Mouse (Mus musculus) R1 (cell line): ENCODE measurements at regions not wholly inside any gene's neighbourhood (a gene's known extent, or its start where the extent isn't known, plus 50 kb on each side); places are given as distances from the start of the nearest gene placed in this dataset.

Experiments
- DNase-seq: peaks from one replicate; pipeline ENCODE4 v3.0.0-alpha.2; 2018; ENCODE audit warnings: low read depth, low spot score

DNA sequence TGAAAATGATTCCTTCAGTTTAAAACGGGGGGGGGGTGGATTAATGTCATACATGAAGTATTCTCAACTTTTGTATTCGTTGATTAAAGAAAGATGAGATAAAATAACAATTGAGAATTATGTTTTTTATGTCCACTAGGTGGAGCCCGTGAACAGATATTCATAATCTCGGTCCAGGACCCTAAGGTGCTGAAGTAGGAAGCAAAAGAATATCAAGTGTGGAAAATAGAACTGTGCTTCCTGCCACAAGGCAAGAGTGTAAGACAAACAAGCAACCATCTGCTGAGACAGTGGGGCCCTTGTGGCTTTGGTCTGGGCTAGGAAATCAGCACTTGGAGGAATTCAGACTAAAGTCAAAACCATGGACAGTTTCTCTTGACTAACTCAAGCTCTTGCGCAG, 50.9 kb upstream of the Kap start:
- peak; percentile 35 for DNase-seq

DNA sequence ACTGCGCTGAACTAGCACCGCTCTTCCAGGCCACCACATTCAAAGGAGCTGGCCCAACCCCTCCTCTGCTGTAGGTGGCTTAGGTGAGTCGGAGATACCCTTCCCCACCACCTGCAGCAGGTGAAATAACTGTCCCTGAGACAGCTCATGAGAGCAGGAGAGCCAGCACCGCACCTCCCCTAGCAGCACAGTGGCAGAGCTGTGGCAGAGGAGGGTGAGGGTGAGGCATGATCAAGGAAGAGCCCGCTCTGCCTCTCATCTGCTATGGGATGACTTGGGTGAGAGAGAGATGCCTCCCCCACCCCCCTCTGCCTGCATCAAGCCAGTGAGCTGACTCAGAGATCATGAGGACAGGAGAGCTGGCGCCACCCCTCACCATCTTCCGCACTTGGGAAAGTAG, 81.1 kb upstream of the Kap start:
- no peak for DNase-seq

- DNase-seq: no peak
Measured at GRCm38 (mm10) chr6:133935671-133936070, 82.1 kb upstream of the Kap start.

DNA sequence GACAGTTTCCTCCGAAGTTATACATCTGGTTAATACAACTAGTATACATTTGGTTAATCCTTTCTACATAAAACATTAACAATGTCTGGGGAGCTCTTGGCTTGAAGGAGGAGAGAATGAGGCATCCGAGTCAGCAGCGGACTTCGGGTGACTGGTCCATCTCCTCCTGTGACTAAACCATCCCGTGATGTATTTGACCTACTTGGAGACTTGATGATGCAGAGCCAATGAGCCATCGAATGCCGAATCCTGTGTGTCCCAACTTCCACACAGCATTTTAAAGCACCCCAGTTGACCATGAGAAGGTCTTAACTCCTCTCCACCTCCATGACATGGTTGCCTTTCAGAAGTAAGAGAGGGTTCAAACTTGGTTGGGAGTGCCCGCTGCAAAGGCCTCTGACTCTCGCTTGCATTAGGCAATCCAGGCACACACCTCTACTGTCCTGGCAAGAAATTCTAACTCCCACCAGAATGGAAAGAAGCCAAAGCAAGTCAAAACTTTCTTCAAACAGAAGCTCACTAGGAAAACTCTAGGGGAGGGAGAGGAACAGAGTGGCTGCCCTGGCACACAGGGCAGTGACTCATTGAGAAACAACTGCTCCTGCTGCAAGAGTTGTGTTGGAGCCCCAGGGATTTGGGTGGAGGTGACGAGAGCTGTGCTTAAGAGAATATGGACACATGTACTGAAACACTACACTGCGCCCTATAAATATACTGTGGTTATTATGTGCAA, 75.4 kb upstream of the Etv6 start:
- DNase-seq: no peak

DNA sequence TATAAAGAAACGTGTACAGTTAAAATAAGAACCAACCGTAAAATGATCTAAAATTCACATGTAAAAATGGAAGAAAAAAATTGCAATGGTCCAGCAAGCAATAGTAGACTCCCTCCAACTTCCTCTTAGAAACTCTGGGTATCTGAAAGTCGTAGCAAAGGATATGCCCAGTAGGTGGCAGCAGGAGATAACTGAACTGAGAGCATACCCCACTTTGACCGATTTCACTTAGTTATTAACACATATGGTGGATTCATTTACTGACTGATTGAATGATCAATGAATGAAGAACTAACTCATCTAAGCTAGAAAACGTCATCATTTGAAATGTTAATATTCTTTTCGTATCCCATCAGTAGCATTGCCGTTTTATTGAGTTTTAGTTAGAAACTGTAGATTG, 74.8 kb upstream of the Etv6 start:
- peak; percentile 70 for DNase-seq

DNA sequence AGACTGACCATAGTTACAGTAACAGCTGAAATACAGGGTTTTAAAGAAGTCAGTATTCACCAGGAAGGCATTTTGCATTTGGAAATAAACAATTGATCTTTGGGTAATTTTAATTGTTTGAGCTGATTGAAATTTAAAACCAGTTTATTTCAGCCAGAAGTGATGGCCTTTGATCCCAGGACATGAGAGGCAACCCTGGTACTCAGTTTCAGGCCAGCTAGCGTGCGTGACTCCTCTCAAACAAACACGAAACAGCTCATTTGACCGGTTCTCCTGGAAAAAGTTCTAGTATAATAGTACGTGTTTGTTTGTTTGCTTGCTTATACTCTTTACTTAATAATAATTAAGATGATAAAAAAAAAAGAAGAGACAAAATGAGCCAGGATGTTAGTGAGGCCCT, 72.9 kb upstream of the Etv6 start:
- no peak for DNase-seq

DNA sequence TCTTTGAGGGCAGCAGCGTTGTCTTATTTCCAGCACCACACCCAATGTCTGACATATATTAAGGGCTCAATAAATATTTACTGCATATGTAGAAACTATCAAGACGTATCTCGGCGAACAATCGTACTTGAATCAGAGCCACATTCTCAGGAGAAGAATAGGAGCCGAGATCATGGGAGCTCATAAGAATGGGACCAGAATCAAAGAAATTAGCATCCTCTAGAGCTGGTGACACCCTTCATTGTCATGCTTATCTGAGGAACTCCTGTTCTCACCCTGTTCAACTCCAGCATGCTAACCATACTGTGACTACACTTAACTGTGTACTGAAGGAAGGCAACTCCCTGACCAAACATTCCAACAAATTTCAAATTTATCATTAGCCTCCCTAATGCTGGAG, 72.2 kb upstream of the Etv6 start:
- DNase-seq: peak; percentile 89

DNA sequence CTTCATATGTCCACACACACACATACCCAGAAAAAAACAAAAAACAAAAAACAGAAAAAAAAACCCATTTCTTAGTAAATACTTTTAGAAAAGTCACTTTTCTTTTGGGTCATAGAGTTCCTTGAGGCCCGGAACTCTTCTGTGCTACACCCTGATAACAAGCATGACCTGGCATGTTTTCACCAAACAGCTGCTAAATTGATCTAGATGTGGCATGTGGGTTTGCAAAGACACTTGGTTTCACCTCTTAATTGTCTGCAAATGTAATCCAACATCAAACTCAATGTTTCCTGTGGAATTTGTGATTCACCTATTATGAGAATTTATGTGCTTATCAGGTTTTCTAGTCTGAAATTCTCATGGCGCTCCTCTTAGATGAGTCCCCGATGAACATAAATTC, 68.2 kb upstream of the Etv6 start:
- no peak for DNase-seq

DNA sequence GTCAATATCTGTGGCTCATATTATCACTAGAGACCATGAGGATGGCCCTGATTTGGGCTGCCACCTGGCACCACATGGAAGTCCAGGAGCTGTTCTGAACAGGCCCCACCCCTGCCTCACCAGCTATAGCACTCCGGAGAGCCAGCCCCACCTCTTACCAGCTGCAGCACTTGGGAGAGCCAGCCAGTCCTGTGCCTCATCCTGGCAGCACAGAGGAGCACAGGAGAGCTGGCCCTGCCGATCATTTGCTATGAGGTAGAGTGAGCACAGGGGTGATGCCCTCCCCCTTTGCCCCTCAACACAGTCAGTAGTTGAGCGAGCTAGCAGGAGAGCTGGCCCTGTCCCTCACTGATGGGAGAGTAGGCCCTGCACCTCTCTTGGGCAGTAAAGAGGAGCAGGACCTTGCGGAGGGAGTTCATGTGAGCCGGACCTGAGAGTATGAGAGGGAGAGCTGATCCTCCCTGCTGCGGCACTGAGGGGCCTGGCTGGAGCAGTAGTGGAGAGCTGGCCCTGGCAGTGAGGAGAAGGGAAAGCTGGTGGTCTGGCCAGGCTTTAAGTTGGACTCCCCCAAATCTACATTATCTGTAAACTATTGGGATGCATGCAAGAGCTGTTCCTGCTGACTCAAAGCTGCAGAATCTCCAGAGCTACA, 63.3 kb upstream of the Etv6 start:
- no peak for DNase-seq

DNA sequence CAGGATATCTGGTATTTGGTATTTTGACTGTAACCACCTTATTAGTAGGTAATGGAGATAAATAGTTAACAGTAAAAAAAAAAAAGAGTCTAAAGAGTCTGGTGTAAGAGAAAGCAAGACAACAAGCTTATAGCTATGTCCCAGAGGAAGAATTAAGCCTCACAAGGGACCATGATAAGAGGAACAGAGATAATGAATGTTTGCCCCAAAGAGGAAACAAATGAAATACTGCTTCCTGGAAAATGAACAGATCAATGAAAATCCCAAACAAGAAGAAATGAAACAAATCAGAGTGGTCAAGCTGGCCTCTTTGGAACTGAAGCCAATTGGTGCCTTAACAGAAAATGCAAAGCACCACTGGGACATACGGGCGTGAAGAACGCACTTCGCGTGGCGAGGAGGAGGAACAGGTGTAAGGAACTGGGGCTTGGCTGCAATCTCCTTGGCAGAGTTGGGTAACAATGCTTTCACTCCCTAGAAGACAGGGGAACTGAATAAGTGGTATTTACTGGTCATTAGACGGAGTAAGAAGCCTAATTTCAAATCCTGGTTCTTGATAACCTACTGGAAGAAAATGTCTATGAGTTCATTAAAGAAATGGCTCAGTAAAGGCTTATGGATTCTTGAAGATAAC, 62.2 kb upstream of the Etv6 start:
- DNase-seq: no peak

DNA sequence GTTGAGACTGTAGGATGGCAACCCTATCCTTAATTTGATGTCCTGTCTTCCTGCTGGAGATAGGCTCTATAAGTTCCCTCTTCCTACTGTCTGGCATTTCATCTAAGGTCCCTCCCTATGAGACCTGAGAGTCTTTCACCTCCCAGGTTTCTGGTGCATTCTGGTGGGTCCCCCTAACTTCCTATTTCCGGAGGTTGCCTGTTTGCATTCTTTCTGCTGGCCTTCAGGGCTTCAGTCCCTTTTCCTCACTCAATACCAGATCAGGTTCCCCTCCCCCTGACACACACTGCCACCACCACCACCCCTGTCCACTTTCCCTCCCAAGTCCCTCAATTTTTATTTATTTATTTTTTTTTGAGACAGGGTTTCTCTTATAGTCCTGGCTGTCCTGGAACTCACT, 59.5 kb upstream of the Etv6 start:
- DNase-seq: no peak

DNA sequence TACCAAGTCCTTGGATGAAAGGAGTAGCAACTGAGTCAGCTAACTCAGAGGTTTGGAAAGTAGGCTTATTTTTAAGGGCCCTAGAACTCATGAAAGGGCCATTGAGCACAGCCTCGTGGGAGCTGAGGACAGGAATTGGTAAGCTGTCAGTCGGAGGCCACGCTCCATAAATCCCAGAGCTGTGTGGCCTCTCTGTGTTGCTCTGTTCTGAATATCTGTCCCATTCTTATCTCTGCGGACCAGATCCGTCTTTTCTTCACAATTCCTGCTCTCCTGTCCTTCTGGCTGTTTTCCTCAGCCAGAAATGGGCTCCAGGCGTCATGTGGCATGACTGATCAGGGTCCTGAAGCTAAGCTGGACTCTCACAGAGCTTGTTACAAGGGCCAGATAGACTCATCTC, 58.6 kb upstream of the Etv6 start:
- no peak for DNase-seq

DNA sequence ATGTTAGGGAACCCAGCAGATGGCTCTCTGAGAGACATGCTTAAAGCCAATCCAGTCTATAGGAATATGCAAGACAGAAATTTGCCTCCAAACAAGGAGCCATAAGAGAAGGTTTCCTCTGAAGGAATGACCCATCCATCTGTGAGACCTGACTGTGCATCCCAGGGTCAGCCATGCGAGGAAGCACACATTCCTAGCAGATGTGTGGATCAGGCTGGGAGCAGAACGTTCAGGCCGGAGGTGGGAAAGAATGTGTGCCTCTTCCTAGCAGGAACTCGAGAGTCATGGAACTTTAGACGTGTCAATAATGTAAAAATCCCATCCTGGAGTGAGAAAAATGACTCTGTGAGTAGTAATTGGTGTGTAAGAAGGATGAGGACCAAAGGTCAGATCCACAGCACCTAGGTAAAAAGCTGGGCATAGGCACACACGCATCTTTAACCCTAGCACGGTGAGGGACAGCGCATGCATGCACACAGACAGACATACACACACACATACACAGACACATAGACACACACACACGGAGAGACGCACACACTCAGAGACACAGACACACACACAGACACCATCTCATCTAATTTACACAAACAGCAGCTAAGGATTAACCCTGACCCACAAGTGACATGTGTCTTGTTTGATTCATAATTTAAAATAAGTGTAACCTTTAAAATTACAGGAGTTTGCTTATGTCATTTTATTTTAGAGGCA, 51.5 kb upstream of the Etv6 start:
- DNase-seq: no peak

DNA sequence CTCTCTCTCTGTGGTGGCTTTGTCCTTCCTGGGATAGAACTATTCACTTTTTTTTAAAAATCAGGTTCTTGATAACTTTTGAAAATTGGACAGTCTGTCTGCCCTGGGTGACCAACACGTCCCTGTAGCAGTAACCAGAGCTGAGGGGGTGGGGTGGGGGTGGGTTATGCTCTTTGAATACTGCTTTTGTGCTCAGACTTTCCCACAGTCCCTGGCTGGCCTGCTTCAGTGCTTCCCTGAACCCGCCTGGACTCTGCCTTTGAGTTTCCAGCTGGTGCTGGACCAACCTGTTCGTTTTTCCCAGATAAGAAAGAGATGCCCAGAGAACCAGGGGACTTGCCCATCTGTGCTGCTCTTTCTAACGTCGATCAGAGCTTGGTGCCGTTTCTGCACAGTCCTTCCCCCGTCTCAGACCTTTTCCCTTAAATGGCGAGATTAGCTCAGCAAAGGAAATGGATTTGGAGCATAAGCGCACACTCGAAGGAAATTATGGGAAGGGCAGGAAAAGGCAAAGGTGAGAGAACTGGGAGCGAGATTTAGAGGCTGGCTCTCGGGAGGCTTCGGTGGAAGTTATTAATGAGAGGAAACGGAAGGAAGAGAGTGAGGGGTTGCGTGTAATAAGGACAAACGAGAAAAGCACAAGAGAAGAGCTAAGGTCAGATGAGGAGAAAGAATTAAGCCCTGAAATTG, 50.7 kb upstream of the Etv6 start:
- DNase-seq: no peak
